Mouse (Mus musculus): ENCODE results near the gene Scp2. TPM values are rescaled to one million over a fixed set of nuclear protein-coding genes. Genes with fewer than 3 reads are reported as not detected.

The Scp2 gene
- total and polyA plus RNA-seq, 2 experiments from 2014 or later, result 160 to 243 TPM

DNA sequence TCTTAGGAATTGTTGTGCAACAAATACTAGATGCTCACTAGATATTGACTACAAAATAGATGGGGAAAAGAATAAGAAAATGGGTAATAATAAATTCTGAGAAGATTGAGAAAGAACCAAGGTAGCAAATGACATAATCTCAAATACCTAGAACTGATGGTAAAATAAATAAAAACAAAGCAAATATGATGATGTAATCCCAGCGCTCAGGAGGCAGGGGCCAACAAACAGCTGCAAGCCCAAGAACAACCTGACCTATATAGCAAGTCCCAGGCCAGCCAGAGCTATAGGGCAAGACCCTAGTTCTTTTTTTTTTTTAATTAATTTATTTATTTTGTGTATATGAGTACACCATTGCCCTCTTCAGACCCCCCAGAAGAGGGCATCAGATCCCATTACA, 20.7 kb downstream of the Scp2 start:
- H3K4me2 ChIP-seq (ENCODE audit: low read depth, low read length), result no peak overlapping the region
- 94% methylated on average over 1 of the region's 1 CpGs for WGBS
- TF ChIP-seq EP300 (IDR thresholded peaks at IDR 0.05; ENCODE audit: low read depth), result no peak
- TF ChIP-seq CTCF (IDR thresholded peaks at IDR 0.05; ENCODE audit: low read depth), result no peak
- H3K4me3 ChIP-seq (ENCODE audit: low read depth, low read length), result no peak overlapping the region
- H3K9ac ChIP-seq (replicated peaks; ENCODE audit: low read depth, low read length), result no peak overlapping the region
- DNase-seq (ENCODE audit: low spot score), result no peak
- no peaks in the 10 kb centered on the region for H3K27me3 ChIP-seq (ENCODE audit: control insufficient read depth, insufficient read depth, low read length)
- no peaks in the 10 kb centered on the region for H3K36me3 ChIP-seq (replicated peaks; ENCODE audit: control insufficient read depth, insufficient read depth, low read length)
- no peaks in the 10 kb centered on the region for H3K4me1 ChIP-seq (ENCODE audit: control insufficient read depth, insufficient read depth)
- H3K27ac ChIP-seq (ENCODE audit: low read depth), result no peak overlapping the region
- H3K9me3 ChIP-seq (replicated peaks; ENCODE audit: control insufficient read depth, low read length), result no peaks in the 10 kb centered on the region
- ATAC-seq (ENCODE audit: insufficient read depth, low read depth), result no peak

DNA sequence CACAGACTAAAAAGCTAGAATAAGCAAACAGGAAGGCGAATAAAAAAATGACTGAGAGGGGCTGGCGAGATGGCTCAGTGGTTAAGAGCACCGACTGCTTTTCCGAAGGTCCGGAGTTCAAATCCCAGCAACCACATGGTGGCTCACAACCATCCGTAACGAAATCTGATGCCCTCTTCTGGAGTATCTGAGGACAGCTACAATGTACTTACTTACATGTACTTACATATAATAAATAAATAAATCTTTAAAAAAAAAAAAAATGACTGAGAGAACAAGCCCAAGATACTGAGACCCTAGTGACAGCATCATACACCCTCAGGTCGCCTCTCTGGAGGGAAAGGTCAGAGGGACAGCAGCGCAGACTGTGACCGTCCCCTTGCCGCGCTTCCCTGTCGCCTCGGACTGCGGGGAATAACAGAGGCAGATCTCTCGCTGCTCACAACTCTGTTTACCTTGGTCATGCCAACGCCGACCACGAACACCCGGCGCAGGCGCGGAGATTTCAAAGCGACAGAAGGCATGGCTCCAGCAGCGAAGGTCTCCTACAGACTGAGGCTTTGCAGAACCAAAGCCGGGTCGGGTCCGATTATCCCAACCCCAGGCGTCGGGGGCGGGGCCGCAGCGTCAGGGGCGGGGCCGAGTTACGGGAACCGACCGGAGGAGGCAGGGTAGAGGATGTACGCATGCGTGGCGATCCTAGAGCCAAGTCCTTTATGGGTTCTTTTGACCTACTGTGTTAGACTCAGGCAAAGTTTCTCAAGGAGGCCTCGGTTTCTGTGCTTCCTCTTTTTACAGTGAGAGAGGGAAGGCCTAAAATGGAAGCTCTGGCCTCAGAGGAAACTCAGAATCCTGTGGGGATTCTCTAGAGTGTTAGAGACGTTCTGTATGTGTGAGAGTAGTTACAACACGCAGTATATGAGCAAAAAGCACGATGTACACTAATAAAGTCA, 26.6 kb downstream of the Scp2 start:
- no peak for TF ChIP-seq CTCF (IDR thresholded peaks at IDR 0.05; ENCODE audit: low read depth)
- TF ChIP-seq EP300 (IDR thresholded peaks at IDR 0.05; ENCODE audit: low read depth), result no peak
- Histone ChIP-seq H3K36me3 (replicated peaks; ENCODE audit: control insufficient read depth, insufficient read depth, low read length) (no peaks in the 10 kb centered on the region), H3K27me3 (ENCODE audit: control insufficient read depth, insufficient read depth, low read length) (no peaks in the 10 kb centered on the region), H3K4me2 (ENCODE audit: low read depth, low read length) (peak overlapping the region; percentile 71), H3K9ac (replicated peaks; ENCODE audit: low read depth, low read length) (peak overlapping the region; percentile 60), H3K9me3 (replicated peaks; ENCODE audit: control insufficient read depth, low read length) (no peaks in the 10 kb centered on the region), H3K27ac (ENCODE audit: low read depth) (peak overlapping the region; percentile 60), H3K4me3 (ENCODE audit: low read depth, low read length) (peak overlapping the region; percentile 69), H3K4me1 (ENCODE audit: control insufficient read depth, insufficient read depth) (no peaks in the 10 kb centered on the region)
- peak; percentile 90 for DNase-seq (ENCODE audit: low spot score)
- 10% methylated on average over 43 of the region's 45 CpGs for WGBS
- ATAC-seq (ENCODE audit: insufficient read depth, low read depth), result peak; percentile 93

DNA sequence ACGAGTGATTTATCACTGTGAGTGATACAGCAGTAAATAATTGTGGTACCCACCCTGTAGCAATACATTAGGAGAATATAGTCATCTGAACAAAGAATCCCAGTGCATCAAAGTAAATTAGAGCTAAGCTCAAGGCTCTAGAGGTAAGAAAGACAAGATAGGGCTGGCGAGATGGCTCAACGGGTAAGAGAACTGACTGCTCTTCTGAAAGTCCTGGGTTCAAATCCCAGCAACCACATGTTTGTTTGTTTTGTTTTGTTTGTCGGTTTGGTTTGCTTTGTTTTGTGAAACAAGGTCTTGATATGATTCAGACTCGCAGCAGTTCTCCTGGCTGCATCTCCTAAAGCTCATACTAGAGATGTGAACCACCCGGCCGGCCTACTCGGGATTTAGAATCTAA, 27.3 kb downstream of the Scp2 start:
- no peak overlapping the region for H3K9ac ChIP-seq (replicated peaks; ENCODE audit: low read depth, low read length)
- H3K36me3 ChIP-seq (replicated peaks; ENCODE audit: control insufficient read depth, insufficient read depth, low read length), result no peaks in the 10 kb centered on the region
- H3K9me3 ChIP-seq (replicated peaks; ENCODE audit: control insufficient read depth, low read length), result no peaks in the 10 kb centered on the region
- WGBS, result 94% methylated on average over 8 of the region's 8 CpGs
- no peak for TF ChIP-seq CTCF (IDR thresholded peaks at IDR 0.05; ENCODE audit: low read depth)
- no peak for TF ChIP-seq EP300 (IDR thresholded peaks at IDR 0.05; ENCODE audit: low read depth)
- H3K4me3 ChIP-seq (ENCODE audit: low read depth, low read length), result no peak overlapping the region
- no peaks in the 10 kb centered on the region for H3K4me1 ChIP-seq (ENCODE audit: control insufficient read depth, insufficient read depth)
- H3K4me2 ChIP-seq (ENCODE audit: low read depth, low read length), result no peak overlapping the region
- ATAC-seq (ENCODE audit: insufficient read depth, low read depth), result no peak
- H3K27ac ChIP-seq (ENCODE audit: low read depth), result no peak overlapping the region
- no peaks in the 10 kb centered on the region for H3K27me3 ChIP-seq (ENCODE audit: control insufficient read depth, insufficient read depth, low read length)
- DNase-seq (ENCODE audit: low spot score), result no peak

DNA sequence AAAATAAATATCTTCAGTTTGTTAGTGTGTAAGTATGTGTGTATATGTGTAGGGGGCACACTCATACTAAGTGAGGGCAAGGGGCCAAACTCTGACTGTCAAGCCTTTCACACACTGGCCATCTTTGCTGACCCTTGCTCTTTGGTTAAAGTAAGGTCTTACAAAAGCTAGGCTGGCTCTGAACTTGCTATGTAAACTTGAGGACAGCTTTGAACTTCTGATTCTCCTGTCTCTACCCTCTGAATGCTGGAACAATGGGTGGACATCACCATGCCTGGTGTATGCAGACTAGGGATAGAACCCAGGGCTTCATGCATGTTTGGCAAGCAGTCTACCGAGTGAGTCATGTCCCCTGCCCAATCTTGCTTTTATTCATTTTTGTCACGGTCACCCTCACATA, 28.3 kb downstream of the Scp2 start:
- Histone ChIP-seq H3K9me3 (replicated peaks; ENCODE audit: control insufficient read depth, low read length) (no peaks in the 10 kb centered on the region), H3K27ac (ENCODE audit: low read depth) (no peak overlapping the region), H3K4me3 (ENCODE audit: low read depth, low read length) (no peak overlapping the region), H3K4me2 (ENCODE audit: low read depth, low read length) (no peak overlapping the region), H3K4me1 (ENCODE audit: control insufficient read depth, insufficient read depth) (no peaks in the 10 kb centered on the region), H3K36me3 (replicated peaks; ENCODE audit: control insufficient read depth, insufficient read depth, low read length) (0 out of 2 replicates have a peak, but pooled peaks cover 5% of the 10 kb centered on the region), H3K9ac (replicated peaks; ENCODE audit: low read depth, low read length) (no peak overlapping the region), H3K27me3 (ENCODE audit: control insufficient read depth, insufficient read depth, low read length) (no peaks in the 10 kb centered on the region)
- WGBS, result 88% methylated on average over 2 of the region's 2 CpGs
- DNase-seq (ENCODE audit: low spot score) (no peak), ATAC-seq (ENCODE audit: insufficient read depth, low read depth) (no peak)
- TF ChIP-seq EP300 (IDR thresholded peaks at IDR 0.05; ENCODE audit: low read depth) (no peak), CTCF (IDR thresholded peaks at IDR 0.05; ENCODE audit: low read depth) (no peak)

DNA sequence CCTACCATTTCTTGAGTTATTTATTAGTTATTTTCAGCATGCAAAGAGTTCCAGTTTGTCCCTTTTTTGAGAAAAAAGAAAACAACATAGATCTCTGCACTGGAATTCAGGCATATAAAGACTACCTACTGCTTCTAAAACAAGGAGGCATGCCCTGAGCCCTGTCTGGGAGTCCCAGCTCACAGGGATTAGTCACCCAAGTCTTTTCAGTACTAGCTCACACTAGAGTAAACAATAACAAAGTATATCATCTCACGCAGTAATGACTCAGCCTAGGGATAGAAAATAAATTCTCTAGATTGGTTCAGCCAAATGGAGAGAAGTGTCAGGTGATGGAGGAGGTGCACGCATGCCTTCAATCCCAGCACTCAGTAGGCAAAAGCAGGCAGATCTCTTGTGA, 34.1 kb downstream of the Scp2 start:
- TF ChIP-seq CTCF (IDR thresholded peaks at IDR 0.05; ENCODE audit: low read depth) (no peak), EP300 (IDR thresholded peaks at IDR 0.05; ENCODE audit: low read depth) (no peak)

More for the DNA sequence above, 34.1 kb downstream of the Scp2 start:
- no peak overlapping the region for H3K27ac ChIP-seq (ENCODE audit: low read depth)
- DNase-seq (ENCODE audit: low spot score) (no peak), ATAC-seq (ENCODE audit: insufficient read depth, low read depth) (no peak)
- WGBS, result 87% methylated on average over 2 of the region's 2 CpGs
- no peak overlapping the region for H3K4me3 ChIP-seq (ENCODE audit: low read depth, low read length)
- H3K4me2 ChIP-seq (ENCODE audit: low read depth, low read length), result no peak overlapping the region
- H3K4me1 ChIP-seq (ENCODE audit: control insufficient read depth, insufficient read depth), result no peaks in the 10 kb centered on the region
- no peaks in the 10 kb centered on the region for H3K9me3 ChIP-seq (replicated peaks; ENCODE audit: control insufficient read depth, low read length)
- no peaks in the 10 kb centered on the region for H3K27me3 ChIP-seq (ENCODE audit: control insufficient read depth, insufficient read depth, low read length)
- H3K9ac ChIP-seq (replicated peaks; ENCODE audit: low read depth, low read length), result no peak overlapping the region
- H3K36me3 ChIP-seq (replicated peaks; ENCODE audit: control insufficient read depth, insufficient read depth, low read length), result 0 out of 2 replicates have a peak, but pooled peaks cover 14% of the 10 kb centered on the region

All from heart, postnatal 0 days (tissue).